Mouse (Mus musculus): ENCODE measurements around the gene Abcb8.

DNA sequence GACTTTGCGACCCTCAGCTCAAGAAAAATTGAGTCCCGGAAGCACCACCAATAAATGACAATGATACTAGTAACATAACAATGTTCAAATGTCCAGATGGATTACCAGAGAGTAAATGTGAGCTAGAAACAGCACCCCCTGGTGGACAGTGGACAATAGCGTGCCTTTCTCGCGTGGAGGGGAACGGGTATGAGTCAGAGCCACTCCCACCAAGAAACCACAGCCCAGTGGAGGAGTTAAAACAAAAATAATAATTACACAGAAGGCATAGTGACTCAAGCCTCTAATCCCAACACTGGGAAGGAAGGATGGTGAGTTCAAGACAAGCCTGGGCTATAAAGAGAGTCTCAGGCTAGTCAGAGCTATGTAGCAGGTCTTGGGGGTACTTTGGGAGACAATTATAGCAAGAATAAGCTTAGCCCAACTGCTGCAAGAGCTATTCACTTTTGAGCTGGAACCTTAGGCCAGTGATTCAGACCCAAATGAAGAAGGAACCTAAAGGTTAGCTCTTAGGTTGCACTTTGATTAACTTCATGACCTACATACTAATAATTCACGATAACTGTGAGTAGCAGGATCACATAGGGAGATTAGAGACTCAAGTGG lies at the start of gene Abcb8:
- TF ChIP-seq CTCF (IDR thresholded peaks at IDR 0.05; ENCODE audit: low read depth, low read length) (peak; percentile 61; the same call in 1 of the 2 replicates), POLR2A (IDR thresholded peaks at IDR 0.05; ENCODE audit: borderline replicate concordance, low read depth, low read length) (no peak)

All from bone marrow macrophage, adult 2 months (primary cell).